Mouse (Mus musculus): ENCODE data around the gene Atad3a.

Atad3a gene

DNA sequence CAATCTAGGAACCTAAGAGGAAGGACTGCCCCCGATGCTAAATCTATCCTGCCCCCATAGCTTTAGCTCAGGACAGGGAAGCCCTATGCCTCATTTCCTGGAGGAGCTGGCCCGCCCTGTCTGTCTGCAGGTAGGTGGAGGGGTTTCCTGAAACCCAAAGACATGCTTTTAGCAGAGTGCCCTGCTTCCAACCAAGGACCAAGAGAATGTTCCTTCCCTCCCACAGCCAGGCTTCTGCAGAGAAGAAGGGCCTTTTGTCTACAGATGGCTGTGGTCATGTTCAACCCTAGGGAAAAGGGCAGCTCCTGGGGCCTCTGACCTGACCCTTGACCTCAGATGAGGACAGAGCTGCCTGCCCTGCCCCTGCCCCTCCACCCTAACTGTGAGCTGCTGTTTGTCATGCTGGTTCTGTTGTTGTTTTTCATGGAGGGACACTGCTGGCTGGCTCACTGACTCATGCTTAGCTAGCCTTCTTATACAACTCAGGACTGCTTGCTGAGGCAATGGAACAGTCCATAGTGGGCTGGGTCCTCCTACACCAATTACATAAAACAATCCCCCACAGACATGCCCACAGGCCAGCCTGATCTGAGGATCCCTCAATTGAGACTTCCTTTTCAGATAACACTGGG lies 15.9 kb upstream of the Atad3a start:
- in situ Hi-C loops (cut with MboI; ENCODE audit: low pct_unique_long_range_greater_than_20kb in 1 of 2, low sequenced_read_pairs in 2 of 2, unreplicated experiment in 1 of 2): no loop called here

DNA sequence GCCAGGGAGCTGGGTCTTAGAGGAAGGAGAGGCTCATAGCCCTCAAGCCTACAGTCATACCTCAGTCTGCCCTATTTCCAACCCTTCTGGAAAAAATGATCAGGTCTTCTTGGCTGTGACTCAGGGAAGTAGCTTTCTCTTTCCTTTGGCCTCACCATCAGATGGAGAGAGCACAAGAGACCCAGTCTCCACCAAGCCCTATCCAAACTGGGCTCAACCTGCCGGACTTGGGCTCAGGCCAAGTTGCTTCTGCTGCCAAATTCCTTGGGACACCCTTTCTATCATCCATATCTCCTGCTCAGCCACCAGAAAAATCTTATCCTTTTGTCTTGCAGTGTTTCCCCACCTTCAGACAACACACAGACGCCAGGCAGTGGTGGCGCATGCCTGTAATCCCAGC lies 15.0 kb upstream of the Atad3a start:
- in situ Hi-C loops (cut with MboI; ENCODE audit: low pct_unique_long_range_greater_than_20kb in 1 of 2, low sequenced_read_pairs in 2 of 2, unreplicated experiment in 1 of 2): no loop called here

DNA sequence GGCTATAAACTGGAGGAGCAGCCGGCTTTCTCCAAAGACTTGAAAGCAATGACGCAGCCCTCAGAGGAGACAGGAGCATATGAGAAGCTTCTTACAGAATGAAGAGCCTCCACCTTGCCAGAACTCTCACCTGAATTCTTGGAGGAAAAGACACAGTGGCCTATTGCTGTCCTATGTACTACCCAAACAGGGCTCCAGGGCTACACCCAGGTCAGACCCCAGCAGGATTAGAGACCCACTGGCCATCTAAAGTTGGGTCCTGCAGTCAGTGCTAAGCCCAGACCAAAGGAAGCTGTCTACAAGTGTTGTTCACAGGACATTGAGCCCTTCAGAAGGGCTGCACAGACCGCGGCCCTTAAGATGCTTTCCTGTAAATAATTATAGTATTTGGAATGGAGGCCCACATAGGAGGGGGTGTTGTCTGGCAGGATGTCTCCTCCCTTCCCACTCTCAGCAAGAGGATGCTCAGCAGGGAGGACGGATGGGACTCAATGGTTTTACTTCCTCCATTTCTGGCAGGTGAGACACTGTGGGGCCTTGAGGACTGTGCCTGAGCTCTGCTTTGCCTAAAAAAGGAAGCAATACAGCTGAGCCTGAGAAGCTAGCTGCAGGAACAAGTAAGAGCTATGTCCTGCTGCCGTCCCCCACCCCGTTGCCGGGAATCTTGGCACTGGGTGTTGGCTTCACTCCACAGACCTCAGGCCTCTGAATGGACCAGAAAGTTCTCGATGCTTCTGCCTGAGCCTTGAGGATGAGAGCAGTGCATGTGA lies 14.3 kb upstream of the Atad3a start:
- in situ Hi-C loops (cut with MboI; ENCODE audit: low pct_unique_long_range_greater_than_20kb in 1 of 2, low sequenced_read_pairs in 2 of 2, unreplicated experiment in 1 of 2): no loop called here

DNA sequence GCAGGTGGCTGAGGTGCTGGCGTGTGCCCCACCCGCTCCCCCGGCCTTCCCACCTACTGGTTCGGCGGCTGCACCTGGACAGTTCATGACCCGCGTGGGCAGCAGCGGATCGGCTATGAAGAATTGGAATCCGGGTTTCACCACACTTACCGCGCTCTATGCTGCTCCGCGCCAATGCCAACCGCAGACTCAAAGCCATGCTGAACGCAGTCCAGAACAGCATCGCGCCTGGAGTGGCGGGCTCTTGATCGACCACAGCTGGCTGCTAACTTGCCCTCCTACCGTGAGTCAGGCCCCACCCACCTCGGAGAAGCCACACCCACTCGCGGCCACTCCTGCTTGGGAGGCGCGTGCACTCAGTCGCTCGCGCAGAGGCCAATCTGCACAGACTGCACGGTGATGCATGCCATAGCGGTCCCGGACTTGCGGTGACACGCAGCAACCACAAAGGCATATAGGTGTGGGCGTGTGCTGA lies 13.4 kb upstream of the Atad3a start, which contains the start of gene Vwa1:
TSS of gene Vwa1 (minus strand) at position 419 of the 475 bp plus-strand sequence.
- in situ Hi-C loops (cut with MboI; ENCODE audit: low pct_unique_long_range_greater_than_20kb in 1 of 2, low sequenced_read_pairs in 2 of 2, unreplicated experiment in 1 of 2): no loop called here

DNA sequence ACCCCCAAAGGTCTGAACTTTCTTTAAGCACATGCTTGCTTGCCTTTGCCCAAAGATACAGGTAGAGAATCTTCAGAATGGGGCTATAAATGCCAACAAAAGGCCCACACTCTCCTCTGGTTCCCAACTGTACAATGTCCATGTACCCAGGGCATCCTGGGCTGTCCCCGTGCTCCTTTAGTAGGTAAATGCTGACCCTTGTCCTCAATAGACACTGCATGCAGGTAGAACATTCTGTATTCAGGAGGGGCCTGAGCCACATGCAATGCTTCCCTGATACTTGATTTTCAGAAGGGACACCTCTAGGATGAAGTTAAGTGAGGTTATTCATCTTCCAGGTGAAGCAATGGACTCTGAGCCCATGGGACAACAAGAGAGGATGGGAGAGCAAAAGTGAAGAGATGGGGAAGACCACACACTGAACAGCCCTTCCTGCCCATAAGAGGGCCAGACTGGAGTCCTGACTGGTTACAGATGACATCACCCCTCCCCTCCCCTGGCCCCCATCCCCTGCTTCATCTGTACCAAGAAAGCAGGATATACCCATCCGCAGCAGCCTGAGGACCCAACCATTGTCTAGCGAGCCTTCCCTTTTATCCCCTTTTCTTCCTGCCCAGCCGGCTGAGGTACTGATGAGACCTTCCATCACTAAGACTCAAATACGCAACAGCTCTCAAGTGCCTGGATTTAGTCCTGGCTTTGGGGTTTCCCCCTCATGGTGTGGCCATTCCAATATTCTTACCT lies 12.6 kb upstream of the Atad3a start:
- in situ Hi-C loops (cut with MboI; ENCODE audit: low pct_unique_long_range_greater_than_20kb in 1 of 2, low sequenced_read_pairs in 2 of 2, unreplicated experiment in 1 of 2): no loop called here

DNA sequence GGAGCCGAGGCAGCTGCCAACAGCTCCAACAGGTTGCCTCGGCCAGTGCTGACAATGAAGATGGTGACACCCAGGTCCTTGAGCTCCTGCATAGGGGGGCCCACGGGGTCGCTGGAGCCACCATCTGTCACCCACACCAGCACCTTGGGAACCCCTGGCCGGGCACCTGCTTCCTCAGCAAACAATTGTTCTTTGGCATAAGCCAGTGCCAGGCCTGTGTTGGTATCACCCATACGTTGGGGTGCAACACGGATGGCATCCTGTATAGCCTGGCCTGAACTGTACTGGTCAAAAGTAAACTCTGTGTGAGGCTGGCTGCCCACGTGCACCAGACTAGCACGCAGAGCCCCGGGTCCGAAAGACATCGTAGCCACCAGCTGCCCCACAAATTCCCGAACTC lies 11.9 kb upstream of the Atad3a start:
- in situ Hi-C loops (cut with MboI; ENCODE audit: low pct_unique_long_range_greater_than_20kb in 1 of 2, low sequenced_read_pairs in 2 of 2, unreplicated experiment in 1 of 2): no loop called here

DNA sequence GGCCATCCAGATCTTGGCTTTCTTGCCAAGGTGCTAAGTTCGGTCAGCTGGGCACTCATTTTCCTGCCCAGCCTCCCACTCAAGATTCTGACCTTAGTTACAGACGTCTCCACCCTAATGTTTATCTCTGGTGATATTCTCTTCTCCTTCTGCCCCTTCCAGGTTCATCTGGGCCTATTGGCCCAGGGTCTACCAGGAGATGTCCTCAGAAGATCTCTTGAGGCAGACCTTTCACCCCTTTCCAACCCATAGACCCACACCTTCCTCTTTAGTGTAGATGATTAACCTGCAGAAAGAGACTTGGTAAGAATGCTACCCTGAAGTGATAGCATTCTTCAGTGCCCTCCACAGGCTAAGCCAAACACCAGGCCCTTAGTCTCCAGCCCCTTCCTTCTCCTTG lies 10.8 kb upstream of the Atad3a start:
- in situ Hi-C loops (cut with MboI; ENCODE audit: low pct_unique_long_range_greater_than_20kb in 1 of 2, low sequenced_read_pairs in 2 of 2, unreplicated experiment in 1 of 2): no loop called here

DNA sequence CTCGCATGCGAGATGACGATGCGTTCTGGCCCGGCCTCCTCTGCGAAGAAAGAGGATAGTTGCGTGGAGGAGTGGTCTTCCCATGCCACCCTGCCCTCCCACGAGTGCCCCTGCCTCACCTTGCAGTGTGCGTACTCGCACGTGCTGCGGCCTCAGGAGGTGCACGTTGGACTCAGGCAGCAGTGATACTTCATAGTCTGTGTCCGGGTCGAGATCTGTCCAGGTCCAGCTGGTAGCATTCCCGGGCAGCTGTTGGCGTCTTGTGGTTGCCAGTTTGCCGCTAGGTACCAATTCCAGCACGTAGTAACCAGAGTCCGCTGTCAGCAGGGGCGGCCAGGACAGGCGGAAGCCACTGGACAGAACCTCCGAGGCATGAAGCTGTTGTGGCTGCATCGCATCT lies 9.7 kb upstream of the Atad3a start:
- in situ Hi-C loops (cut with MboI; ENCODE audit: low pct_unique_long_range_greater_than_20kb in 1 of 2, low sequenced_read_pairs in 2 of 2, unreplicated experiment in 1 of 2): no loop called here

DNA sequence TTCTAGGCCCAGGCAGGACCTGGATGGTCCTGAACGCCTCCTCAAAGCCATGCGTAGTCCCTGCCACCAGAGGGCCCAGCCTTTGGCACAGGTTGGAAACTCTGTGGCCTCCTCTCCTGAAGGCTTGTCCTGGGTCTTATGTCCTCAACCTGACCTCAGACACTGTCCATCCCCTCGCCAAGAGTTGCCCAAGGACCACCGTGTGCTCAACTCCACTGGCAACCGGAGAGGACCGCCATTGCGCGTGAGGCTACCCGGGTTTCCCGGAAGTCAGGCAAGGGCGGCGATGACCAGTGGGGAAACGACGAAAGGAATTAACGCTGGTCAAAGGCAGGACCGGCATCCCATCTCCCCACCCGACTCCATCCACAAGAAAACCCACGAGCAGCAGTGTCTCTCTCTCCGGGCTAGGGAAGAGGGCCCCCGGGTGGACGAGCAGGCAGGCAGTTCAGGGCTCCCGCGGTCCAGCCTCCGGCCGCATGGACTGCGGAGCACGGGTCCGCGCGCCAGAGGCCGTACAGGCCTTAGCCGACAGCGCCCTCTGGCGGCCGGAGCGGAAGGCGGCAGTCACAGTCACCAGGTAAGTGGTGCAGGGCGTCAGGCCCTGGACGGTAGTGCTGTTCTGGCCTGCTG lies 9.1 kb upstream of the Atad3a start:
- in situ Hi-C loops (cut with MboI; ENCODE audit: low pct_unique_long_range_greater_than_20kb in 1 of 2, low sequenced_read_pairs in 2 of 2, unreplicated experiment in 1 of 2): no loop called here

DNA sequence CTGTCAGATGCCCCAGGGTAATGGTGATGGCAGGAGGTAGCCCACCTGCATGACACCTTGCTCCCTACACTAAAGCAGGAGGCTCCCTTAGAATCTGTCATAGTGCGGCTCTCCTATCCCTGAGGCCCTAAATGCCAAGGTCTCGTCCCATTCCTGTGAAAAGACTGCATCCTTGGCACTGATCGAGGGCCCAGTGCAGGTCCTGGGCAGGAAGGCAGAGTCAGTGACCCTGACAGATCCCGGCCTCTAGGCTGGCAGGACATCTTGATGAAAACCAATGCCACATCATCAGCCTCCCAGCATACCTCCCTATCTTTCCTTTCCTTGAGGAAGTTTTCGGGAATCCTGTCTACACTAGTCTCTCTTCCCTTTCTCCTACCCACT lies 8.6 kb upstream of the Atad3a start:
- in situ Hi-C loops (cut with MboI; ENCODE audit: low pct_unique_long_range_greater_than_20kb in 1 of 2, low sequenced_read_pairs in 2 of 2, unreplicated experiment in 1 of 2): no loop called here

DNA sequence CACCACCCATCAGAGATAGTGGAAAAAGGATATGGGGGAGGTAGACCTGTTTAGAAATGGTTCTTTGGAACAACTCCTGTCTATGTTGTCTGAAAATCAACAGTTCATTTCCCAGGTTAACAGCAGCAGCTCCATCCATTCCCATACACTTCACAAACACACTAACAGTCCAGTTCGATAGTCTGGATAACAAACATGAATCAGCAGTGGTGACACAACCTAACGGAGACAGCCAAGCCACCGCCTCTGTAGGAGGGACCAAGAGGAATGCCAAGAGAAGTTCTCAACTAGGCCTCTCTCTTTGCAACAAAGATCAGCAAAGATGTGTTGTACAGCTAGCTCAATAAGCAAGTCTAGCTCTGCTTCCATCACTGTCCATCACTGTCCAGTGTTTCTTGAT lies 1.5 kb upstream of the Atad3a start:
- in situ Hi-C loops (cut with MboI; ENCODE audit: low pct_unique_long_range_greater_than_20kb in 1 of 2, low sequenced_read_pairs in 2 of 2, unreplicated experiment in 1 of 2): no loop called here

DNA sequence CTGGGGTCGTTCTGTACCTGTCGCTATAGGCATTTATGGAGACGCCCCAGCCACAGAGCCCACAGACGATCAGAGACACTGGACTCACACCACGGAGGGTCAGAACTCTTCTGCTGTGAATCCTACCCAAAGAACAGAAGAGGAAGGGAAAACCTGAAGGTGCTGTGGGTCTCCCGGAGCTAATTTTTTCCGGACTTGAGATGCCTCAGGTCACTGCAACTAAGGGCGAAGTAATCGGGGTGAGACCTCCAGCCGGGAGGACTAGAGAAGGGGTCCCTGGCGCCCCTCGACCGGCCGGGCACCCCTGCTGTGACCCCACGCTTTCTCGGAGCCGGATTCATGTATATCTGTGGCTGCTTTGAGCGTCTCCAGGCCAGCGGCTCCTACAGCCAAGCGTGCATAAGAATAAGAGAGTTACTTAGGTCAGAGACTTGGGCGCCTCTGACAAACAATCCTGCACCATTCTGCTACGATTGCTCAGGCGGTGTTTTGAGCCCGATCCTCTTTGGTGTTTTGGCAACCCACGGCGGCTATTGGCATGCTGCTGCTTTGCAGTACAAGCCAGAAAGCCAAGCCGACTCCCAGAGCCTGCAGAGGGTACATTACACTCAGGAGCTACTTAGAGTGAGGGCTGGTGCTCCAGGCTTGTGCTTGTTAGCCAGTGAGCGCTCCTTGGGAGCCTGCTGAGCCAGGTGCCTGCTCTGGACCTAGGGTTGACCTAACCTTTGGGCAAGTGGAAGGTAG lies 635 bp upstream of the Atad3a start:
- in situ Hi-C loops (cut with MboI; ENCODE audit: low pct_unique_long_range_greater_than_20kb in 1 of 2, low sequenced_read_pairs in 2 of 2, unreplicated experiment in 1 of 2): no loop called here

DNA sequence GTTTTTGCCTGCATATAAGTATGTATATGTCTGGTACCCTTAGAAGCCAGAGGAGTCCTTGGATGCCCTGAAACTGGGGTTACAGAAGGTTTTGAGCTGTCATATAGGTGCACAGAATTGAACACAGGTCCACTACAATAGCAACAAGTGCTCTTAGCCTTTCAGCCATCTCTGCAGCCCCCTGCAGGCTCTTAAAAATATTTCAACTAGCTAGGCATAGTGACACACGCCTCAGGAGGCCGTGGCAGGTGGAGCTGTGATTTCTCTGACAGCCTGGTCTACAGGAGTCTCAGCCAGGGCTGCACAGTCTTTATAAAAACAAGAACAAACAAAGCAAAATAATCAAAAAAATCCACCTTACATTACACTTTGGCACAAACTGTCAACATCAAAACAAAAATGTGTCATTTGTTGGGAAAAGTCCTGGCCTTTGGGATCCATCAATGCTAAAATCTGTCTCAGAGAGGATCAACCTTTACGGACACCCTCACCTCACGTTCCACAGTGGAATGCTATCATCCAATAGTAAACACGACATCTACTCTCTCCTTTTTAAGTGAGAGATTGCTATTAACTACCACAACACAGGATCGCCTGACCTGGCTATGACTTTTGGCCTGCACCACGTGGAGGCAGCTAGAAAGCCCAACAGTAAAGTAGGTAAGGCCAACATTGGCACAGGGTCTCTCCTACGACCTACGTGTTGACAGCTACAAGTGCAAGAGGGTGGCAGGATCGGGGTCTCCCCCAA lies 856 bp downstream of the Atad3a start:
- in situ Hi-C loops (cut with MboI; ENCODE audit: low pct_unique_long_range_greater_than_20kb in 1 of 2, low sequenced_read_pairs in 2 of 2, unreplicated experiment in 1 of 2): no loop called here

DNA sequence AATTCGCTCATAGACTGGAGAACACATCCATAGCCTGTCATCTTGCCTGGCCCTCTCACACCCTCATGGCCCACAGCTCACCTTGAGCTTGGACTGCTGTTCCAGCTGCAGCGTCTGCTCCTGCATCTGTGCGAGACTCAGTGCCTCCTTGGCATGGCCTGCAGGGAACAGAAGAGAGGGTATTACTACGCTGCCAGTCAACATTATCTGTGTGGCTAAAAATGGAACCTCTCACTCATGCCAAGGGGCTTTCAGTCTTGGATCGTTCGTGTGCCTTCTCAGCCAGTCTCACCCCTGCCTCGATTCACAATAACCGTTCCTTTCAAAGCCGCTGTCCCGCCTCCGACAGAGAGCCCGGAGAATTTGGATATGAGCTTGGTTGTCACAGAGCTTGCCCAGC lies 3.9 kb downstream of the Atad3a start:
- in situ Hi-C loops (cut with MboI; ENCODE audit: low pct_unique_long_range_greater_than_20kb in 1 of 2, low sequenced_read_pairs in 2 of 2, unreplicated experiment in 1 of 2): no loop called here

DNA sequence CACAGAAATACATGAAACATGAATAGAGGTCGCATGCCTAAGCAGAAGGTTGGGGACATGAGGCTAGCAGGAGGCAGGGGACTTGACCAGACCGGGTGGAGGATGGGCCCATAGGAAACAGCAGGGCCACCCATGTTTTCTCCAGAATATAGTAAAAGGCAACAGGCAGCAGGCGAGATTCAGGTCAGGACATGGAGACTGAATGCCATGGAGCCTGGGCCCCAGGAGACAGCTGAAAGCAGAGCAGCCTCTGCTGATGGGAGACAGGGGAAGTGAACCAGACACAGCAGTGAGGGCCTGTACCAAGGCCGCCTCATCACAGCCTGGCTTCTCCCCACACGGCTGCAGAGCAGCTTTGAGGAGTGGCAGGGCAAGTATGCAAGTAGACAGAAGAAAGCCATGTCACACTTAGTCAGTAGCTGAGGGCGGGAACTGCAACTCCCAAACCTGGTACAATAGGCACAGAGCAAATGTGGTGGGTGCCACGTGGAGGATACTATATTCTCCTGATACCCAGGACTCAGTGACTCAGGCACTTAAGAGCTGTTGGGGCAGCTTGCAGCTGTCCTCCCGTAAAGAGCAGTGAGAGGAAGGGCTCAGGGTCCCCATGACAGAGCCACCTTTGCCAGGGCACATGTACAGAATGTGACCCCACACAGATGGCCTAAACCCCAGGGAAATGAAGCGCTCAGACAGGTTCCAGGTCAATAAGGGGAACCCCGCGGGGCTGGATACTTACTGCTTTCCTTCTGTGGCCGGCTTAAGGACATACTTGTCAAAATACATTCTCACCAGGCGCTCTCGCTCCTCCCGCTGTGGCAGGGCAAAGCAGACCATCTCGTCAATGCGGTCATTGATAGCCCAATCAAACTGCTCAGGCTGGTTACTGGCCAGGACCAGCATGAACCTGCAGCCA lies 14.1 kb downstream of the Atad3a start:
- in situ Hi-C loops (cut with MboI; ENCODE audit: low pct_unique_long_range_greater_than_20kb in 1 of 2, low sequenced_read_pairs in 2 of 2, unreplicated experiment in 1 of 2): no loop called here

DNA sequence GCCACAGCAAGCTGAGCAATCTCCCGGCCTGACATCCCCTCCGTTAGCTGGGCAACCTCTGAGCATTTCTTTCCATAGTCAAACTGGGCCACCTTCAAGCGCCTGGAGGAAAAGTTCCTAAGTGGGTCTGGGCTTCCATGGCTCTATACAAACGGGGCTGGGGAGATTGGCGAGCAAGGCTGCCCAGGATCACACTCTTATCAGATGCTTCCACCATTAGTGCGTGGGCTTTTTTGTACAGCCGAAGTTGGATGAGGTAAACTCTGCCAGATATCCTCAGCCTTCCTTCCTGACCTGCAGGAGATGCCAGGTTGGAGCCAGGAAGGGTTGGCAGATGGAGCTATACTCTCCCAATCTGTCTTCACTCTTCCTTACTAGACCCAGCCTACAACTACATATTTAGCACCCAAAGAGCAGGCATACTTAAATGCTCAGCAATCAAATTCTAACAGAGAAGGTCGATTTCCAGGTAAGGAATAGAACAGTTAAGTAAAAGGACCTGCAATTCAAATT lies 14.8 kb downstream of the Atad3a start:
- in situ Hi-C loops (cut with MboI; ENCODE audit: low pct_unique_long_range_greater_than_20kb in 1 of 2, low sequenced_read_pairs in 2 of 2, unreplicated experiment in 1 of 2): no loop called here

DNA sequence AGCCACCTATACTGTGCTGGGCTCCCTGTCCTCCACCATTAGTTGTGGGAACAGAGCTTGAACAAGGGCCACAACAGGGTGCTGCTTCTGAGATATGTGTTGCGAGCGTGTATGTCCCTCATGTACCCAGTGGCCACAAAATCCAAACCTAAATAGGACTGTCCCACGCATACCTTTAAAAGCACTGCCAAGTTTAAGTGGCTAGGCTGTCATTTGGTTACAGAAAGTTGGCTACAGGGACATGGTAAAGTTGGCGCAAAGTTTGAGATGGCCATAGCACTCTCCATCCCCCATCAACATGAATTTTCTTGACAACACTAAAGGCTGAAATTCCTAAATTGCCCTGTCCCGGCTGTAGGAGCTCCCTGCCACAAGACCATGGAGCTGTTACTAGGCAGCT lies 15.8 kb downstream of the Atad3a start:
- in situ Hi-C loops (cut with MboI; ENCODE audit: low pct_unique_long_range_greater_than_20kb in 1 of 2, low sequenced_read_pairs in 2 of 2, unreplicated experiment in 1 of 2): no loop called here
